Mouse (Mus musculus) layer of hippocampus, postnatal 10 days (tissue): ENCODE measurements at regions not wholly inside any gene's neighbourhood (a gene's known extent, or its start where the extent isn't known, plus 50 kb on each side); places are given as distances from the start of the nearest gene placed in this dataset.

Experiments
- DNase-seq, 2 experiments: peaks; one replicate each; pipeline ENCODE4 v3.0.0; 2021; ENCODE audit warnings: low spot score in 2 of 2

- no peak for DNase-seq
Observed at GRCm38 (mm10) chr1:193578661-193579175, 208.6 kb upstream of the Camk1g start.

GRCm38 (mm10) chr1:193577821-193578220 lies 207.7 kb upstream of the Camk1g start:
- DNase-seq: no peak

DNA sequence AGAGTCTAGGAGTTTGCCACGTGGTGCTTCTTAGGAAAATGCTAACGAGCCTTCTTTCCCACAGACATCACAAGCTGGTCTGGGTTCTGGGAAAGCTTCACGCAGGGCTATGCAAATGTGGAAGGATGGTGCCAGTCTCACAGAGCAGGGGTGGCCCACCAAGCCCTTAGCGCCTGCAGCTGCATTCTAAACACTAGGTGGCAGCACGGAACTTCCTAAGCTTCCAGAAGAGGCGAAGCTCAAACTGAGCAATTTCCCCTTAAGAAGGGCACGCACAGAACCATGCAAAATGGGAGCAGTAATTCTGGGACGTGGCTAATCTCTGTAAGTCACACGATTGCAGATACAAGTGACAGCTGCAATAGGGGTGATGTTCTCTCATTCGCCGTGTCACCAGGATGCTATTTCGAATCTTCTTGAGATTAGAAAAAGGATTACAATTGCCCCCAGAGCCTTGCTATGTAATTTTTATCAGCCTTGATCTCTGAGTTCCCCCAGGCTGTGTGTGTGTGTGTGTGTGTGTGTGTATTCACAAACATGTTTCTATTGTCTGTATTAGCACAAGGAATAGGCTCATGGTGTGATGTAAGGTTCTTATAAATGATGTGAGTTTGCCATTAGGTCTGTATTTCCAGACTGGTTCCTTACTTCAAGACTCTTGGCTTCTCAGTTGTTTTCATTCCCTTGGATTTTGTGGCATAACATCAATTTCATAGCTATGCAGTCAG lies 206.1 kb upstream of the Camk1g start:
- DNase-seq: peak; percentile 90 to 93

DNA sequence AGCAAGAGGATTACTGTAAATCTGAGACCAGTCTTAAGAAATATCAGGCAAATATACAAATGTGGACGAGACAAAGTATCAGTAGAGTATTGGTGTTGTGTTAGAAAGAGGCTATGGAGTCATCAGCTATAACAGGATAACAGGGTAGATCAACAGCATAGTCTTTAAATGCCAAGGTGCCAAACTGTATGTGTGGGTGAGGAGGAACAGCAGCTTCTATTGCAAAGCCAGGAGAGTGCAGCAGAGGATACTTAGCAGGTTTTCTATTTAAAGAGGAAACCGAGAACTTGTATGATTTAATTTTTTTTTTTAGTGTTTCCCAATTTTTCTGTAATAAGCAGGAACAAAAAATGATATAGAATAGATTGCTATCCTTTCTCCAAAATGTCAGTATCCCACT lies 202.7 kb upstream of the Camk1g start:
- no peak for DNase-seq

DNA sequence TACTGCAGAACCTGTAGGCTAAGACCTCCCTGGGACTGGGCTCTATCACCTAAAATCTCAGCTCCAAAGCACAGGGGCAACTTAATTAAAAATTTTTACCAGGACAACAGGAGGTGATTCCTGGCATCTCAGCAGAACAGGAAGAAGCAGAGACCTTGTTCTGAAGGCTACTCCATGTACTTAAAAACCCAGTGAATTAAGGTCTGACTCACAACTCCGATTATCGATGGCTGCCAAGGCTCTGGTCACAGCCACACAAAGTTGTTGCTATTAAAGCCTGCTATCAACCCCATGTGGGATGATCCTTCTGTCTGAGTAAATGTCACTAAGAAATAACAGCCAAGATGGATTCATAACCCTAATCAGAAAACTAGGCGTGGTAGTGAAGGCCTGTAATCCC lies 202.3 kb upstream of the Camk1g start:
- DNase-seq: no peak

DNA sequence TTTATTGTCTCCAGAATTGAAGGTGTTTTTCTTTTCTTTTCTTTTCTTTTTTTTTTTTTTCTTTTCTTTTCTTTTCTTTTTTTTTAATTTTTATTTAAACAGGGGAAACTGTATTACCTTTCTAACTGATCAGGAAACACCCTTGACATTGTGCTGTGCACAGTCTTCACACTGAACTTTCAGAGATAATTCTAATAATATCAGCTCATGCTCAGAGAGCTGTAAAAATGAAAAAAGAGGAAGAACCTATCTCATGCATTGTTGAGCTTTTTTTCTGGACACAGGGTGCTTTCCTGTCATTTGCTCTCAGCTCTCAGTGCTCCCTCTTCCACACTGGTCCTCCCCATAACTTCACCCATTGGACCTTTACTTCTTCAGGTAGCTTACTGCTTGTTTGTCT lies 201.0 kb upstream of the Camk1g start:
- DNase-seq: no peak

GRCm38 (mm10) chr1:193568586-193569174 lies 198.6 kb upstream of the Camk1g start:
- DNase-seq: no peak

GRCm38 (mm10) chr1:193567217-193567616 lies 197.1 kb upstream of the Camk1g start:
- DNase-seq: no peak

DNA sequence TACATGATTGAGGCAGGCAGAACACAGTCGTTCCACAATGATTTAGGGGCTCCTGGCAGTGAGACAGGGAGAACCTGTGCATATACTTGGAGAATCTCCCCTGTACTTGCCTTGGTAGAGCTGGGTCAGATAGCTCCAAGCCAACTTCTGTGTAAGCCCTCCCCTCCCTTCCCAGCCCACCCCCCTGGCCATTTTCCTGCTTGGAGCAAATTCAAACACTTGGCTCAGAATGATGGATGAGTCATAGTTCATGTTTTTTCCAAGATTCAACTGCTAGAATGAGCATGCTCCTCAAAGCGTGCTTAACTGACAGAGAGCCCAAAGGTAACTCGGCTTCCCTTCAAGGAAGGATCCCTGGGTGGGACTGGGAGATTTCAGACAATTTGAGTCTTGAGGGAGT lies 194.1 kb upstream of the Camk1g start:
- DNase-seq: no peak

- DNase-seq: no peak
Observed at GRCm38 (mm10) chr1:193562242-193562641, 192.1 kb upstream of the Camk1g start.

DNA sequence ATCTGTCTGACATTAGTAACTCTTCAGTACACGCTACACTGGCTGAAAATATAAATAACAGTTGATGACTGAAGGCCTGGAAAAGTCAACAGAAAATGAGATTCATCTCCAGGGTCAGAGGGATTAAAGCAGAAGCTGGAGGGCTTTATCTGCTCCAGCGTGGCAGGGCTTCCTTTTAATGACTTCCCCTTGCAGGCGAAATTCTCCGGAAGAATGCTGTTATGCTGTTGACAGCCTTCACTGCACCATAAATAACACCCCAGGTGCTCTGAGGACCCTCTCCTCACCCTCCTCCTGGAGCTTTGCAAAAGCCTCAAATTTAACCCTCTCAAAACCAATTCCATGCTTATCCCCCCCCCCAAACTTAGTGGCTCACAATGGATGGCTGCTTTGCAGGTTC lies 188.0 kb upstream of the Camk1g start:
- no peak for DNase-seq

DNA sequence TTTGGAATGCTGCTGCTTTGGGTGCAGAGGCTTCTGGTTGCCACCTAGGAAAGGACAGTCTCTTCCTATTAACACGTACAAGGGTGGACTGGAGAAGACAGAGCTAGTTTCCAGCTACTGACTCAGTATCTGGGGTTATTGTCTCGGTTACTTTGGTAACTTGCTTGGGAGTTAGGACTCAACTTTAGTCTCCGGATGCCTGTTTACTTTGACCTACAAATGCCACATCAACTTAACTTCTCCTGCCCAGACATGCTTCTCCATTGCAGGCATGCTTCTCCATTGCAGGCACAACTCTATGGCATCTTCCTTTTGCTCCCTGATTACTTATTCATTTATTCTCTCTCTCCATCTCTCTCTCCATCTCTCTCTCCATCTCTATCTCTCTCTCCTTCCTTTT lies 184.6 kb upstream of the Camk1g start:
- DNase-seq: no peak

- DNase-seq: no peak
Observed at GRCm38 (mm10) chr1:193552348-193552747, 182.2 kb upstream of the Camk1g start.

- no peak for DNase-seq
Observed at GRCm38 (mm10) chr1:193551340-193551739, 181.2 kb upstream of the Camk1g start.

DNA sequence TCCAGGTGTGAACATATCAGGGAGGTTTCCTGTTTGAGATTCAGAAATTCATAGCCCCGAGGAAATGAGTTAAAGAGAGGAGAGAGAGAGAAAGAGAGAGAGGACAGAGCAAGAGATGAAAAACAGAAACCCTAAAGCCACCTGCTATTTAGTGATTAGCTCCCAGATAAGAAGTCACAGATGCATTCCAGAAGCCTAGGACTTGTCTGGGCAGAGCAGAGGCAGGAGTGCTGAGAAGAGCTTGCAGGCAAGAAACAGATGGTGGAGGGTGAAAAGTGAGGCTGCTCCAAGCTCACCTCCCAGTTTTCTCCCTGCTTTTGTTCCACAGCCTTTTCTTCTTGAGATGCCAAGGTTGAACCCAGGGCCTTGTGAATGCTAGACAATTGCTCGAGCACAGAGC lies 180.7 kb upstream of the Camk1g start:
- no peak for DNase-seq

DNA sequence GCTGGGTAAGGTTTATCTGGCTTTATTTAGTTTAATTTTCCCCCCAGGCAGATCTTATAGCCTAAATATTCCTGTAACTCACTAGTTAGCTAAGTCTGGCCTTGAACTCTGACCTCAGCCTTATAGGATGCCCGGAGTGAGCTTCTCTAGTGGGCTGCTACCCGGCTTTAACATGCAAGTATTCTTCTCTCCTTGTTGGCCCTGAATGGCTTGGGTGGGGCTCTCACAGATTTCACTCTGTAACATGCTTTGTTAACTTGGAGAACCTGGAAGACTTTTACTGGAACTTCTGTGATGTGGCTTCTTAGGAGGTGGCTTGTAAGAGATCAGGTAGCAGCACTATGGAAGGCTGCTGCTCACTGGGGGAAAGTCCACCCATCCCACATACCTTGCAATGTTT lies 177.3 kb upstream of the Camk1g start:
- no peak for DNase-seq

DNA sequence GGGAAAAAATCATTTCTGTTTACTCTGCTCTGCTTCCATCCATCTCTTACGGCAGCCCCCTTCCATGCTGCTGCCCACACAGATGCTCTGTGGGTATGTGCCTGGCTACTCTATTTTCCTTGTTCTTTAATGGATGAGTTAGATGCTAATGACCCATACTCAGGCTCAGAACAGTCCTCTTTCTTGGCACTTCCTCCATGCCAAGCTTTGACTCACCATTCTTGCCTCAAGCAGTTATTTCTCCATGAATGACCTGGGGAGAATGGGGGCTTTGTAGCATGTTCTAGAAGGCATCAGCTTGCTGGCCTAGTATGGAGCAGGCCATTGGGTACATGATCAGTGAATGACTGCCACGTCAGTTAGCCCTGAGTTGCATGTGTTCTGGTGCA lies 175.9 kb upstream of the Camk1g start:
- DNase-seq: no peak

- no peak for DNase-seq
Observed at GRCm38 (mm10) chr1:193545406-193546043, 175.4 kb upstream of the Camk1g start.

DNA sequence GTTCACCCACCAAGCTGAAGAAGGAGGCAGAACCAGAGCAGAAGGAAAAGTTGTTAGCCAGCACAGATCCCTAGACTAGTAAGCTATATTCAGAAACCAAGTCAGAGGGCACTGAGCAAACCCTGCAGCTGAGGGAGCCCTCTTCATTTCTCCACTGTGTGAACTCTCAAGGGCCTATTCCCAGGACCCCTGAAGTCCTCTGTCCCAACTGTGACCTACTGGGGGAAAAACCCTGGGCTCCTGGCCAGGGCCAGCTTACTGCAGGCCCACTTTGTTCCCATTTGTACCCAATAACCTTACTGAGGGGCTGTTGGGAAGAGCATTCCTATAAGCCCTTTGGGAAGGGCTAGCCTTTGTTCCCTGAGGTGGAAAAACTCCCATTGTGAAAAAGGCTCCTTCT lies 174.7 kb upstream of the Camk1g start:
- DNase-seq: no peak

- no peak for DNase-seq
Observed at GRCm38 (mm10) chr1:193543834-193544233, 173.7 kb upstream of the Camk1g start.

GRCm38 (mm10) chr1:193543284-193543683 lies 173.2 kb upstream of the Camk1g start:
- DNase-seq: no peak

- DNase-seq: peak; percentile 40 to 45
Observed at GRCm38 (mm10) chr1:193541934-193542580, 172.0 kb upstream of the Camk1g start.
